Mouse (Mus musculus): ENCODE measurements around the gene Tmem104.

Tmem104 gene

DNA sequence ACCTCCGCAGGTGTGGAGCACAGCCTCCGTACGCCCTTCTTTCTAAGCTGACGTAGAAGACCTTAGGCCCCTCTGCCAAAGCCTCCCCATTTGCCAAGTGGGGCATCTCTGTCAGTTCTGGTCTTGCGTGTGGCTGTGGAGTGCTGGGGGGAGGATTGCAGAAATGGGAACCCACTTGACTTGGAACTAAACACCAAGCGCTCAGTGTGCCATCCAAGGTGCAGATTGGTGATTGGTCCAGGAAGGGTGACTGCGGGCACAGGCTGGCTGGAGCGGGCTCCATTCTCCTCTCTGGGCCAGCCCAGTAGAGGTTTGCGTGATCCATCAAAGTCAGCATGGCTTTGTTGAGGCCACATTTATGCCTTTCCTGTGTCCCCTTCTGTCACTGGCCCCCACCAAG is 15.5 kb downstream of the Tmem104 start:
- no peak for DNase-seq

DNA sequence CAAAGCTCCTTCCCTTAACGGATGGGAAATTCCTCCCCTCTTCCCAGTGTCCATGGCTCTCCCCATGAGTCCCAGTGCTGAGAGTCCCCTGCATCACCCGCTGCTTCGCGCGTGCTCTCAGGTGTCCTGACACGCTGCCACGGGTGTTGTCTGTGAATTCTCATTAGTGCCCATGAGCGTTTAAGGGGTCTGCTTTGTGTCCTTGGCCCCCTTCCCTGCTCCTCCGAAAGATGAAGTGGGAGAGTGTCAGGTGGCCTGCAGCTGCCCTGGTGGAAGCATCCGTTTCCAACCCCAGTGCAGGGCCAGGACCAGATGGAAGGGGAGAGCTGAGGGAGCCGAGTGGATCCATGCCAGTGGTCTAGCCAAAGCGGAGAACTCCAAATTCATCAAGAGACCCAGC is 20.8 kb downstream of the Tmem104 start:
- no peak for DNase-seq

GRCm38 (mm10) chr11:115208776-115209732 is 21.8 kb downstream of the Tmem104 start:
- no peak for DNase-seq

DNA sequence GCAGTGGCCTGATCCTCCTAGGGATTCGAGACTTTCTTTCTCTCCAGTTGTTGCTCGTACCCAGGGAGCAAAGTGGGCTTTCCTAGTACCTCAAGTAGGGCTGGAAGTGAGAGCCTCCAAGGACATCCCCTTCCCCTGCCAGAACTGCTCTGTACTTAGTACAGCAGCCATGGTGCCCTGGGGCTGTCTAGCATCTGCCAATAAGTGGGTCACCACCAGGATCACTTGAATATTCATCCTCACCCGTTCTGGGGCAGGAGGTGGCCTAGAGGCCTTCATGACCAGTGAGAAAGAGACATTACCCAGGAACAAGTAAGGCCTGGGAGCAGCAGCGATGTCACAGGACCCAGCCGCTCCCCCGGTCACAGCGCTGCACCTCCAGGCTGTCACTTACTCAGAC is 22.7 kb downstream of the Tmem104 start:
- DNase-seq: no peak

DNA sequence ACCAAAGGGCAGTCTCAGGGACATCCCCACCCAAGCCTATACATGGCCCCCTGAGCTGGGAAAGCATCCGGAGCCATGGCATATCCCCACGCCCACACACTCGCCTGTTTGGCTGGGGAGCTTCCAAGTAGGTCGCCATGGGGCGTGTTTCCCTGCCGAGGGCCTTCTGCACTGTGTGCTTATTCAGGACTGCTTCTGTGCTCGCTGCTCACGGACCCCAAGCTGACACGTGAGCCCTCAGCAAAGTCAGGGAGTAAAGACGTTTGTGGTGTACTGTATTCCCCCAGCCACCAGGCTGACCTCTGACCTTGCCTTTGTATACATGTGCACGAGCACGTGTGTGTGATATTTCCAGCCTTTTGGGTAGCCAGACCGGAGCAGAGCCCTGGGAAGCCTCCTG is 24.8 kb downstream of the Tmem104 start:
- no peak for DNase-seq

GRCm38 (mm10) chr11:115215123-115215522 is 27.8 kb downstream of the Tmem104 start:
- DNase-seq: no peak

- no peak for DNase-seq
These were observed 30.4 kb downstream of the Tmem104 start for GRCm38 (mm10) chr11:115217439-115218410.

- peak; percentile 48 for DNase-seq
These were observed 32.0 kb downstream of the Tmem104 start for GRCm38 (mm10) chr11:115219263-115219662.

DNA sequence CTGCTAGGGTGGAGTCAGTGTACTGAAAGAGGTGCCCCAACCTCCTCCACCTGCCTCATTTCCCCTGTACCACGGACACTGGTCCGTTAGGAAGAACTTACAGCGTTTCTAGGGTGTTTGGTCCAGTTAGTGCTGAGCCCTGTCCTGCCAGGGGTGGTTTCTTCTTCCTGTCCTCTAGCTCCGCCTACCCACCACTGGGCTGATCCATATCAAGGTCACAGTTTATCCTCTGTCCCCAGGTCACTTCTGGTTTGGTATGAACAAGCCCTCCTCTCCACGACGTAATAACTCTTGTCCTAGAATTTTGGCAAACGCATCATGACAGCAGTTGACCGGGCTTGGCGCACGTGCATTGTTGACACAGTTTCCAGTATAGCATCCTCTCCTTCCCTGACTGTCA is 32.4 kb downstream of the Tmem104 start:
- no peak for DNase-seq

DNA sequence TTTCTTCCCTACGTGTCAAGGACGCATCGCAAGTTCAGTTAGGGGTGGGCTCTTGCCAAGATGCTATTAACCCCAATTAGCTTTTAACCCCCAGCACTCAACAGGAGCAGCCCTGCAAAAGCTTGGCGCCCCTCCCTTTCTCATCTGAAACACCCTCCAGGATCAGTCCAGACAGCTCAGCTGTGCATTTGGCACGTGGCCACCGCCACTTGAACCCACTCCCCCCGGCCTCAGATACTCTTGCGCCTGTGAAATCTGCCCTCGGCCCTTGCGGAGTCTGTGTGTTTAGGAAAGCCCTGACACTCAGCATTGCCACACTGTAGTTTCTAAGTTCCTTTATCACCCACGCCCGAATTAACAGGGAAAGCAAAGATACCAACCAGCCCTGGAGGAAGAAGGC is 34.8 kb downstream of the Tmem104 start:
- DNase-seq: no peak

- no peak for DNase-seq
These were observed 35.3 kb downstream of the Tmem104 start for GRCm38 (mm10) chr11:115222570-115222969.

GRCm38 (mm10) chr11:115223451-115223850 is 36.2 kb downstream of the Tmem104 start:
- no peak for DNase-seq

- no peak for DNase-seq
These were observed 36.6 kb downstream of the Tmem104 start for GRCm38 (mm10) chr11:115223877-115224276.

DNA sequence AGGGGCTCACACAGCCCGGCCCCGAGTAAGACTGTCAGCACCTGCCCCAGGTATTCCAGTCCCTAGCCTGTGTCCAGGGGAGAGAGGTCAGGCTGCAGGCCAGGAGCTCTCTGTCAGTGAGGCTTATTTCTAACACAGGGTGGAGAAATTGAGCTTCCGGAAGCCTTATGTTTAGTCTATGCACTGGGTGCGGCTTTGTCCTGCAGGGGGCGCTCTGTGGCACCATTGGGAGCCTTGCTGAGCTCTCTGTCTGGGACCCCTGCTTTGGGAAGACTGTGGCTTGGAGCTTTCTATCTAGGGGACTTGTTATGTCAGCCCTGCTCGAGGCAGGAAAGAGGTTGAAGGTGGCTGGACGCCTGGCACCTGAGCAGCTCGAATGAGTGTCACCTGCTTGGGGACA is 37.6 kb downstream of the Tmem104 start:
- DNase-seq: peak; percentile 36

- DNase-seq: no peak
These were observed 38.0 kb downstream of the Tmem104 start for GRCm38 (mm10) chr11:115225301-115225700.

GRCm38 (mm10) chr11:115226811-115227491 is 39.7 kb downstream of the Tmem104 start:
- no peak for DNase-seq

DNA sequence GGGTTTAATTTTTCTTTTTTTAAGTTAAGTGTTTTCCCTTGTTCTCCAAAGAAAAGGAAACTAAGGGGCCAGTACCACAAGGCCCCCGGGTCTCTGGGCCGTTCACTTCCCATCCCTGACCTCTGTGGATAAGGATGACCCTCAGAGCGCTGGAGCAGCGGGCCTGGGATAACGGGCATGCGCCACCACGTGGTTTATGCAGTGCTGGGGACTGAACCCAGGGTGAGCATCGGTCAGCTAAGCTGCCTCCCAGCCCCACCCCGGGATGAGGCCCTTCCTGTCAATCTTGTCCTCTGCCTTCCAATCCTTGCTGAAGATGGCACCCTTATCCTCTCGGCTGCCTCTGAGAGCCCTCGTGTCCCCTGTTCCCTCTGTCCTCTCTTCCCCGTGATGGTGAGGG is 40.4 kb downstream of the Tmem104 start:
- DNase-seq: no peak

DNA sequence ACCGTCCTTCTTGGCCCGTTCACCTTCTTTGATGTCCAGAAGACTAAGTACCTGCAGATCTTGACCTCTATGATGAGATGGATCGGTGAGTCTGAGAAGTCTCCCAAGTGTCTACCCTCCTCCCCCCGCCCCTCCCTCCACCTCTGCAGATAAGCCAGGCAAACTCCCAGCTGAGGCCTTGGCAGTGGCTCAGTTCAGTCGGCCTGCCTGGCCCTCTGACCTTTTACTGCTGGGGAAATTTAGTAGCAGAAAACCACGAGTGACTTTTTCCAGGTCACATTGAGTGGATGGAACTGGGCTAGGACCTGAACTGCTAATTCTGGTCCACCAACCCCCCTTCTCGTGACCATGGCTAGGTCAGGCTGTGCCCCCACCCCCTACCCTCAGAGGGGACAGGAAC is 41.1 kb downstream of the Tmem104 start:
- DNase-seq: no peak

GRCm38 (mm10) chr11:115229021-115229930 is 42.0 kb downstream of the Tmem104 start:
- DNase-seq: no peak

GRCm38 (mm10) chr11:115231168-115231915 is 44.1 kb downstream of the Tmem104 start:
- peak; percentile 75 for DNase-seq

DNA sequence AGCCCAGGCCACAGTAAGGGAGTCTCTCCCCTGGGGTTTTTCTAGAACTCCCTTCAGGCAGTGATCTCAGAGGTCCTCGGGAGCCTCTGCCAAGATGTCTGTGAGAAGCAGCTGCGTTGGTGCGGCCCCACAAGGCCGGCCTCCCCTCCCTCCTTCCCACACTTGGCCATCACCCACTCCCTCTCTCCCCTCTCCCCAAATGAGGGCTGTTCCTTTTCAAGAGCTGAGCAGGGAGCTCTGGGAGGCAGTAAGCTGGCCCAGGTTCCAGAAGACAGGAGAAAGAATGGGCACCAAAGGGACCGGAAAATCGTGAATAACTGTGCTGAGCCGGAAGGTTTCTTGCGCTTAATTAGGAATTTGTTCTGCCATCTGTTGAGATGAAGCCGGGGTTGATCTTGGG is 44.6 kb downstream of the Tmem104 start:
- DNase-seq: no peak

Data from kidney, adult 9 months (tissue).